Mouse (Mus musculus): ENCODE data around the gene D17Wsu92e. TPM values are rescaled to one million over a fixed set of nuclear protein-coding genes. Genes with fewer than 3 reads are reported as not detected.

D17Wsu92e gene
- polyA plus RNA-seq, 1 experiment = 111 TPM

DNA sequence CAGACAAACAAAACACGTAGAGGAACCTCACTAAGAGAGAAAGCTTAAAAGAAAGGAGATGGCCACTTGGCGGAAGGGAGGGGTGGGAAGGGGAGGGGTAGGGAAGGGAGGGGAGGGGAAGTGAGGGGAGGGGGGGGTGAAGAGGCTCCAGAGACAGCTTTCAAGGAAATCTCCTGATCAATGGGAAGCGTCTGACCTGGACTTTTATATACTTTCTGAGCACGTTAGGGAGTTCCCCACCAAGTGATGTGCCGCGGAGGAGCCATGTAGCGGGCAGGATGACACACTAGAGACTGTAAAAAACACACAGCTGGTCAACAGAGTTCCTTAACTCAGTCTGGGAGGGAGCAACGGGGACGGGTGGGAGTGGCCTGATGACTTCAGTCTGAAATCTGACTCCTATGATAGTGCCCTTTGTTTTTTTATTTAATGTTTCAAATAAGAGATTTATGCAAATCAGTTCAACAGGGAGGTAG, 6.5 kb upstream of the D17Wsu92e start:
- Histone ChIP-seq H3K27me3 (ENCODE audit: control insufficient read depth, insufficient read depth, low read length) (no peaks in the 10 kb centered on the region), H3K27ac (ENCODE audit: control insufficient read depth, insufficient read depth, low read depth, low read length) (no peak overlapping the region), H3K4me3 (ENCODE audit: control insufficient read depth, low read depth, low read length) (peak overlapping the region; percentile 45), H3K36me3 (ENCODE audit: control insufficient read depth, insufficient read depth, low read length) (no peaks in the 10 kb centered on the region), H3K4me1 (ENCODE audit: control insufficient read depth, insufficient read depth, low read length) (no peaks in the 10 kb centered on the region; the same call in 1 of the 2 replicates)
- TF ChIP-seq CTCF (IDR thresholded peaks at IDR 0.05; ENCODE audit: control insufficient read depth, insufficient read depth, insufficient replicate concordance, low read depth, low read length) (no peak), POLR2A (IDR thresholded peaks at IDR 0.05; ENCODE audit: control insufficient read depth, low read depth, low read length) (no peak)

DNA sequence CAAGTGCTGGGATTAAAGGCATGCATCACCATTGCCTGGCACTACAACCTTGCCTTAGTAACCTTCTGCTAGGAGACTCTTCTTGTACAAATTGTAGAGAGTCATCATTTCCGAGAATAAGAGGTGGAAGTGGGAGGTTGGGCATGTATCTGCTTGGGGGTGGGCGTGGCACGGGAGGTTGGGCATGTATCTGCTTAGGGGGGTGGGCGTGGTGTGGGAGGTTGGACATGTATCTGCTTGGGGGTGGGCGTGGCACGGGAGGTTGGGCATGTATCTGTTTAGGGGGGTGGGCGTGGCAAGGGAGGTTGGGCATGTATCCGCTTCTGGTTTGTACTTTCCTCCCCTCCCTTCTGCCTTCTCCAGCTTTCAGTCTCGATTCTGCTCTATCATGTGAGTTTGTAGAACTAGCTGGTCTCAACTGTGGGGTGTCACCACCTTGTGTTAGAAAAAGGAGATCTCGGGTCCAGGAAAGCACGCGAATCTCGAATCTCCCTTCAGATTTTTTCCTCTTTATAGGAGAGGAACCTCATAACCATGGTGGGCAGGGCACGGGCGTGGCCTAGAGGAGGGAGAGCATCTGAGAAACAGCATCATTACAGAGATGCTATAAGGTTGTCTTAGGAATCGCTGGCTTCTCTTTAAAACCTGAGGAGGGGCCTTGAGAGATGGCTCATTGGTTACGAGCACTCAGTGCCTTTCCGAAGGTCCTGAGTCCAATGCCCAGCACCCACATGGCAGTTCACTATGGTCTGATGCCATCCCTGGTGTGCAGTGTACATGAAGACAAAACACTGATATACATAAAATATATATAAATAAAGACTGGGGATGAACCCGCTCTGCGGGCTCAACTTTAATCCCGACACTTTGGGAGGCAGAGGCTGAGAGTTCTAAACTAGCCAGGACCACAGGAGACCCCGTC, 5.8 kb upstream of the D17Wsu92e start:
- H3K27me3 ChIP-seq (ENCODE audit: control insufficient read depth, insufficient read depth, low read length) = no peaks in the 10 kb centered on the region
- H3K4me3 ChIP-seq (ENCODE audit: control insufficient read depth, low read depth, low read length) = peak overlapping the region; percentile 51
- peaks cover 2% of the 10 kb centered on the region for H3K4me1 ChIP-seq (ENCODE audit: control insufficient read depth, insufficient read depth, low read length)
- no peaks in the 10 kb centered on the region for H3K36me3 ChIP-seq (ENCODE audit: control insufficient read depth, insufficient read depth, low read length)
- no peak for TF ChIP-seq POLR2A (IDR thresholded peaks at IDR 0.05; ENCODE audit: control insufficient read depth, low read depth, low read length)
- peak overlapping the region; percentile 7; the same call in 1 of the 2 replicates for H3K27ac ChIP-seq (ENCODE audit: control insufficient read depth, insufficient read depth, low read depth, low read length)

GRCm38 (mm10) chr17:27825539-27825938, 5.1 kb upstream of the D17Wsu92e start:
- H3K4me1 ChIP-seq (ENCODE audit: control insufficient read depth, insufficient read depth, low read length) = peaks cover 4% of the 10 kb centered on the region
- no peaks in the 10 kb centered on the region for H3K36me3 ChIP-seq (ENCODE audit: control insufficient read depth, insufficient read depth, low read length)
- H3K27me3 ChIP-seq (ENCODE audit: control insufficient read depth, insufficient read depth, low read length) = no peaks in the 10 kb centered on the region
- no peak overlapping the region for H3K27ac ChIP-seq (ENCODE audit: control insufficient read depth, insufficient read depth, low read depth, low read length)
- no peak overlapping the region for H3K4me3 ChIP-seq (ENCODE audit: control insufficient read depth, low read depth, low read length)
- TF ChIP-seq CTCF (IDR thresholded peaks at IDR 0.05; ENCODE audit: control insufficient read depth, insufficient read depth, insufficient replicate concordance, low read depth, low read length) = no peak
- no peak for TF ChIP-seq POLR2A (IDR thresholded peaks at IDR 0.05; ENCODE audit: control insufficient read depth, low read depth, low read length)

DNA sequence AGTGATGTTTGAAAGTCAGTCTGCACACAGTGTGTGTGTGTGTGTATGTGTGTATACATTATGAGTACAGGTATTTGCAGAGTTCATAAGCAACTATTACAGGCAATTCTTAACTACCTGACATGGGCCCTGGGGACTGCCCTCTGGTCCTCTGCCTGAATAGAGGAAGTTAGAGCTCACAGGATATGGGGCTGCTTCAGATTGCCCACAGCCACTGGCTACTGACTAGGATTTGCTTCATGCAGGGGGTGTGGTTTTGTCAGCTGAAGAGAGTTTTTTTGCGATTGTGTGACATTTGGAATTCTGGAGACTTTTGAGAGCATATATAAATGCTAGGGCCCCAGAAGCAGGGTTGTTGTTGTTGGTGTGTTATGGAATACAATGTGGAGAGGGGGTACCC, 4.5 kb upstream of the D17Wsu92e start:
- peaks cover 4% of the 10 kb centered on the region for H3K4me1 ChIP-seq (ENCODE audit: control insufficient read depth, insufficient read depth, low read length)
- H3K4me3 ChIP-seq (ENCODE audit: control insufficient read depth, low read depth, low read length) = no peak overlapping the region
- no peaks in the 10 kb centered on the region for H3K27me3 ChIP-seq (ENCODE audit: control insufficient read depth, insufficient read depth, low read length)
- no peak overlapping the region for H3K27ac ChIP-seq (ENCODE audit: control insufficient read depth, insufficient read depth, low read depth, low read length)
- no peaks in the 10 kb centered on the region for H3K36me3 ChIP-seq (ENCODE audit: control insufficient read depth, insufficient read depth, low read length)
- TF ChIP-seq POLR2A (IDR thresholded peaks at IDR 0.05; ENCODE audit: control insufficient read depth, low read depth, low read length) = no peak
- TF ChIP-seq CTCF (IDR thresholded peaks at IDR 0.05; ENCODE audit: control insufficient read depth, insufficient read depth, insufficient replicate concordance, low read depth, low read length) = no peak

DNA sequence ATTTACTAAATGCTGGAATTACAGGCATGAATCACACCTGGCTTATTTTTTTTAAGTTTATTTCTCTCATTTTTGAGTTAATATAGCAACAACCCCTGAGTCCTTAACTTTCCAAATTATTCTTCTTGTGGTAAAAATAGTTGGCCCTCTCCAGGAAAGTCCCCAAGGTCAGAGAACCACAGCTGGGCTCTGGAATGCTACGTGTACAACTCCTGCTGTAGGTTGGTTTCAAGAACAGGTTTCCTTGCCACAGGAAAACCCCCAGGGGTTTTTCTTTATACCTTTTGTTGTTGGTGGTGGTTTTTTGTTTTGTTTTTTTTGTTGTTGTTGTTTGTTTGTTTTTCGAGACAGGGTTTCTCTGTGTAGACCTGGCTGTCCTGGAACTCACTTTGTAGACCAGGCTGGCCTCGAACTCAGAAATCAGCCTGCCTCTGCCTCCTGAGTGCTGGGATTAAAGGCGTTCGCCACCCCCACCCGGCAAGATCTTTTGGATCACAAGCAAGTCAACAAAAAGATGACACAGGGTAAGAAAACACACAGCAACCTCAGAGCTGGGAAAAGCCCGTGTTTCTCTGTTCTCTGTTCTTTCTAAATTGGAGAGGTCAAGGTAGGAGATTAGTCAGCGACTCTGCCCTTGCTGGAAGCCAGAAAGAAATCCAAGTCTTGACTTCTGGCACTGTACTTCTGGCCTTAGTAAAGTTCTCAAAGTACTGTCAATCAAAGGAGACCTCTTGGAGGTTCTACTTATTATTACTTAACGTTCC, 2.9 kb upstream of the D17Wsu92e start:
- Histone ChIP-seq H3K27ac (ENCODE audit: control insufficient read depth, insufficient read depth, low read depth, low read length) (no peak overlapping the region), H3K27me3 (ENCODE audit: control insufficient read depth, insufficient read depth, low read length) (no peaks in the 10 kb centered on the region), H3K36me3 (ENCODE audit: control insufficient read depth, insufficient read depth, low read length) (no peaks in the 10 kb centered on the region), H3K4me1 (ENCODE audit: control insufficient read depth, insufficient read depth, low read length) (peaks cover 12% of the 10 kb centered on the region), H3K4me3 (ENCODE audit: control insufficient read depth, low read depth, low read length) (no peak overlapping the region)
- no peak for TF ChIP-seq CTCF (IDR thresholded peaks at IDR 0.05; ENCODE audit: control insufficient read depth, insufficient read depth, insufficient replicate concordance, low read depth, low read length)
- no peak for TF ChIP-seq POLR2A (IDR thresholded peaks at IDR 0.05; ENCODE audit: control insufficient read depth, low read depth, low read length)

DNA sequence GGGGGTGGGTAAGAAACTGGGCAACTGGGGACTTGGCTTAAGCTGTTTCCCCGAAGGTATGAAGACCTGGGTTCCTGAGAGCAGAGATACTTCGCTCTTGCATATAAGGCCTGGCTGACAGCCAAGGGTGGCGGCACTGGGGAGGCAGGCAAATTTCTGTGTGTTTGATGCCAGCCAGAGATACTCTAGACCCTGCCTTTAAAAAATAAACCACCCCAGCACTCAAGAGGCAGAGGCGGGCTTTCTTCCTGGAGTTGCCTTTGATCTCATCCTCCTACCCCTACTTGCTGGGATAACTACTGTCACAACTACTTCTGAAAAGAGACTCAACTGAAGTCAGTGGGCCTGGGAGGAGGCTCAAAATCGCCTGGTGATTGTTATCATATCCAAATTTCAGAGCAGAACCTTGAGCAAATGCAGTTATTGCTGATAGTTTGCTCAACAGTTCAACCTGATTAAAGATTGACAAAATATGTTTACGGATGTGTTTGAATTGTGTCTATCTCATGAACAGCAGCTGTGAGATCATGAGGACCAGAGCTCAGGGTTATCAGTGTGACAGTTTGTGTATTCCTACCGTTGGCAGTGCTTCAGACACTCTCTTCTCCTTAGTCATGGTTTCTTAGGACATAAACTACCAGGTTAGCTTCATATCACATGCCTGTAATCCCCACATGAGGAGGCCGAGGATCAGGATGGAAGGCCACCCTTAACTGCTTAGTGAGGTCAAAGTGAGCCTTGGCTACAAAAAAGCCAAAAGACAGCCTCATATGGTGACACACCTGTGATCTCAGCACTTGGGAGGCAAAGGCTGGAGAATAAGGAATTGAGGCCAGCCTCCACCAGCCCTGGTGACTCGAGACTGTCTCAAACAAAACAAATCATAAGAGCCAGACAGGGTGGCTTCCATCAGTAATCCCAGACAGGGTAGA, 1.2 kb upstream of the D17Wsu92e start:
- peak overlapping the region; percentile 87 for H3K4me3 ChIP-seq (ENCODE audit: control insufficient read depth, low read depth, low read length)
- no peaks in the 10 kb centered on the region for H3K27me3 ChIP-seq (ENCODE audit: control insufficient read depth, insufficient read depth, low read length)
- peaks cover 13% of the 10 kb centered on the region for H3K4me1 ChIP-seq (ENCODE audit: control insufficient read depth, insufficient read depth, low read length)
- TF ChIP-seq CTCF (IDR thresholded peaks at IDR 0.05; ENCODE audit: control insufficient read depth, insufficient read depth, insufficient replicate concordance, low read depth, low read length) (no peak), POLR2A (IDR thresholded peaks at IDR 0.05; ENCODE audit: control insufficient read depth, low read depth, low read length) (no peak)
- H3K36me3 ChIP-seq (ENCODE audit: control insufficient read depth, insufficient read depth, low read length) = no peaks in the 10 kb centered on the region
- H3K27ac ChIP-seq (ENCODE audit: control insufficient read depth, insufficient read depth, low read depth, low read length) = peak overlapping the region; percentile 83

Data from testis, adult 2 months (tissue).